Mouse (Mus musculus) brain, embryonic 14.5 days (tissue): ENCODE data around the gene AW011738. TPM values are rescaled to one million over a fixed set of nuclear protein-coding genes. Genes with fewer than 3 reads are reported as not detected.

Experiments used
- DNase-seq: peaks from one replicate; pipeline ENCODE4 v3.0.0-alpha.2; 2011; ENCODE audit warnings: low read depth
- CTCF ChIP-seq: fragments of 200-500 bp; IDR thresholded peaks from 2 replicates; pipeline ENCODE4 v1.5.1; 2012; ENCODE audit warnings: inconsistent platforms, mild to moderate bottlenecking, moderate library complexity, borderline replicate concordance; ENCODE audit not compliant: insufficient read depth, insufficient read length; ENCODE audit errors: extremely low read depth
- POLR2A ChIP-seq: fragments of 200-500 bp; IDR thresholded peaks from 2 replicates; pipeline ENCODE4 v1.6.1; 2012; ENCODE audit warnings: mild to moderate bottlenecking, inconsistent platforms, borderline replicate concordance; ENCODE audit not compliant: poor library complexity, insufficient read depth, insufficient read length, severe bottlenecking; ENCODE audit errors: extremely low read depth
- polyA plus RNA-seq: library from polyadenylated mRNA; depleted of rRNA; stranded (reverse); fragments of >200 nt; gene quantifications from 2 replicates; pipeline ENCODE4 v1.2.3, GENCODE M21; 2012; rRNA removed

The AW011738 gene
- 3.5 and 4.8 TPM in 2 replicates for polyA plus RNA-seq

DNA sequence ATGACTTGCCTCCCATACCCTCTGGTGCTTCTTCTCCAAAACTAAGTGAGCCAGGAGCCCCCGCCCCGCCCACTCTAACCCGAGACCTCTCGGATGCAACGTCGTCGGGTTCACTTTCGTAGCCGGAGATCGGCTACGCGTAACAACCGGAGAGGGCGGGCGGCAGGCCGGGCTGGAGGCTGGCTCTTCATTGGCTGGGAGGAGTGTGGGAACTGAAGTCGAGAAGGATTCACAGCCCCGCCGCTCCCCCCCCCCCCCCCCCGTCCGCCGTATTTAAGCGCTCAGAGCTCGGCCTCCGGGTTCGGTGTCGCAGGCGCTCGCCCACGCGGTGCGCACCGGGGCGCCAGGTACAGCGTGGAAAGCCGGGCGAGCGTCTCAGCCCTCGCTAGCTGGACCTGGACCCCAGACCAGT, at the start of gene AW011738:
TSS of gene AW011738 (plus strand) at position 304 of the 412 bp plus-strand sequence.
- TF ChIP-seq POLR2A = peak; percentile 50; the same call in 1 of the 2 replicates
- no peak for TF ChIP-seq CTCF
- DNase-seq = peak; percentile 90

DNA sequence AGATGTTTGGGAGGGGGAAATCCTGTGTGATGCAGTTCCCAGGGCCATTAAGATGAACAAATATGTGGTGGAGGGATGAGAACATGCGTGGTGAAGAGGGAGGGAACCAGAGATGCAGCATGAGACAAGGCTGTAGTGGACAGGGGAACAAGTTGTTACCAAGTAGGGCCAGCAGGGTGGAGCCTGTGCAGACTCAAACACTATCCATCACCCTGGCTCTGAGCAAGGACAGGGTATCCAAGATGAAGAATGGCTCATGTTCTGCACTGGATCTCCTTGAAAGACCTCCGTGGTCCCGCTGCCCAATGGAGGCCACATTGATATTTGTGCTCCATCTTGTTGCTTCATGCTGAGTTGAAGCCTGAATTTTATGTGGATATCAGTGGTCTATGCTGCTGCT, 48.3 kb upstream of the AW011738 start:
- DNase-seq = no peak
- no peak for TF ChIP-seq POLR2A
- TF ChIP-seq CTCF = no peak

DNA sequence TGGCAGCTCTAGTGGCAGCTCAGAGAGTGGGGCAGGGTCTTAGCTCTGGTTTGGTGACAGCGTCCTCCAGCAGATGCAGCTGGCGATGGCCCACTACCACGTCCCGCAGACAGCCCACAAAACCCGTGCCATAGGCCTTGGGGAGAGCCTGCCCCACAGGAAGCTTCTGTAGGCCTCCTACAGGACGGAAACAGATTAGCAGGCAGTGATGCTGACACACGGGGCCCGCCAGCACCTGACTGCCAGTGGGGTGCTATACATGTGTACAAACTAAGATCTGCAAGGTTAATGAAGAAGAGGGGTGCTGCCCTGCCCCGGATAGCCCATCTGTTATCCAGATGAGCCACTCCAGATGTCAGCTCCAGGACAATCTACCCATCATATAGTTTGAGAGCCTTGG, 36.6 kb upstream of the AW011738 start:
- TF ChIP-seq CTCF (peak; percentile 7; the same call in 1 of the 2 replicates), POLR2A (no peak)

DNA sequence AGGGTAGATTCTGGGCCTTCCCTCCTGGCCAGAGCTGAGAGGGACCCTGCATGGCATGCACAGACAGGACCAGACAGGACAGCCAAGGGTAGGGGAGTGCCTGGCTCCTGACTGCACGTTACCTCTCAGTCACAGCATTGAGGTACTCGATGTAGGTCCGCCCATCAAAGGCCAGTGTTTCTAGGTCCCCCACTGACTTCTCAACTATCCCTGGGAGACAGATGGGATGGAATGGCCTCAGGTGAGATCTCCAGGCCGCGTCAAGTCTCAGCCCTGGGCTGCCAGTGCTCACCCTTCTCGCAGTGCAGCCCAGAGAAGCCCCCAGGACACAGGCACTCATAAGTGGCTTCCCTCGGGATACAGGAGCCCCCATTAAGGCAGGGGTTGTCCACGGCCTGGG, 34.5 kb upstream of the AW011738 start:
- TF ChIP-seq POLR2A = no peak
- no peak for TF ChIP-seq CTCF
- DNase-seq = no peak

More for the DNA sequence above, 36.6 kb upstream of the AW011738 start:
- DNase-seq = no peak

DNA sequence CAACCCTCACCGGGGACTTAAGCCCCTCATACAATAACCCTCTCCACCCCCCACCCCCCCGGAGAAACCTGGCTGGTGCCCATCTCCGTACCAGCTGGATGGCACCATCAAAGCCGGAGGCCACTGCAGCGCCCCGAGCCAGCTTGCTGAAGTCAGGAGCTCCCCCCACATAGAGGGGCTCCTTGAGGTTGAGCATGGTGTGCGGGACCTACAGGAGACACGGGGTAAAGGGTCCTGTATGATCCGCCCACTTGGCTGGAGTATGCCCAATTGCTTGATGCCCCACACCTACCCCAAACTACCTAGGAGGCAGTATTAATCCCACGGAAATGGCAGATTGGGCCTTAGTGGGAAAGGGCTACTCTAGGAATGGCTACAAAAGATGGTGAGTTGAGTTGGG, 34.0 kb upstream of the AW011738 start:
- no peak for TF ChIP-seq CTCF
- TF ChIP-seq POLR2A = no peak
- no peak for DNase-seq

DNA sequence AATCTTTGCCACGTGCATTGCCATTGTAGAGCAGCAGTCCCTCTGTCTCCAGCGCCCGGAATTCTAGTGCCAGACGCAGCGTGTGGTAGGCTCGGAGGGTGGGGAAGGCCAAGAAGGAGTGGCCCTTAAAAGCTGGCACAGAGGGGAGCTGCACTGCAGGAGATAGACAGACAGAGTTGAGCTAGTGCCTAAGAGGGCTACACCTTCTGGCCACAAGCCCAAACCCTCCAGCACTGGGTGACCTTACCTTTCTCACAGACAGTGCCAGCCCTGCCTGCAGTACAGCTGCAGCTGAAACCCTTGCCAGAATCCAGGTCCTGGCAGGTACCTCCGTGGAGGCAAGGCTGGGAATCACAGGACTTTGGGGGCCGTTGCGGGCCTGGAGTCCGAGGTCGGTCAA, 31.3 kb upstream of the AW011738 start:
- DNase-seq = no peak

DNA sequence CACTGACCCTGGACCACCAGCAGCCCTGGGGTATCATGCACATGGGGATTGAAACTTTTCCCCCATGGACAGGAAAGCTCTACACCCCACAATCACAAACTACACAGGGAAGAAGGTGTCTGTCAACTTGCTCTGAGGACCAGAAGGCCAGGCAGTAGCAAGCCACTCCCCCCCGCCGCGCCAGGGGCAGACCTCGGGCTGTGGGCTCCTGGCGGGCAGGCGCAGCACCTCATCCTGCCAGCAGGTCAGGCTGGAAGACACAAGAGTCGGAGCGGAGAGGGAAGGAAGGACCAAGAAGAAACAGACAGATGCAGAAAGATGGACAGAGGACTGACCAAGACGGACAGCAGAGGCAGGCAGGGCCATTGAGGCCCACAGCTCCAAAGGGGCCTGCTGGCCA, 25.5 kb upstream of the AW011738 start:
- TF ChIP-seq CTCF (no peak), POLR2A (no peak)
- no peak for DNase-seq

More for the DNA sequence above, 31.3 kb upstream of the AW011738 start:
- TF ChIP-seq CTCF = no peak
- TF ChIP-seq POLR2A = no peak

DNA sequence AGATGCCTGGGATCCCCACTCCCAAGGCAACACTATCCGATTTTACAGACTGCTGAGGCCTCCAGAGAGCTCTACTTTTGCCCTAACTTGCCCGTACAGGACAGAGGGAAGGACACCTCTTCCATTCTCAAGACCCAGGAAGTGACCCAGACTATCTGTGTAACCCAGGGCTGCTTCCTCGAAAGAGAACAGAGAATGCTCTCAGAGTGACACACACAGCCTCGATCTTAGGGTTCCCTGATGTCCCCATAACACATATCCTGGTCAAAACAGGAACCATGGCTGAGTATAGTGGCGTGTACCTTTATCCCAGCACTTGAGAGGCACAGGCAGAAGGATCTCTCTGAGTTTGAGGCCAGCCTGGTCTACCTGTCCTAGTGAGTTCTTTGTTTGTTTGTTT, 19.4 kb upstream of the AW011738 start:
- DNase-seq = no peak
- no peak for TF ChIP-seq CTCF
- TF ChIP-seq POLR2A = no peak

DNA sequence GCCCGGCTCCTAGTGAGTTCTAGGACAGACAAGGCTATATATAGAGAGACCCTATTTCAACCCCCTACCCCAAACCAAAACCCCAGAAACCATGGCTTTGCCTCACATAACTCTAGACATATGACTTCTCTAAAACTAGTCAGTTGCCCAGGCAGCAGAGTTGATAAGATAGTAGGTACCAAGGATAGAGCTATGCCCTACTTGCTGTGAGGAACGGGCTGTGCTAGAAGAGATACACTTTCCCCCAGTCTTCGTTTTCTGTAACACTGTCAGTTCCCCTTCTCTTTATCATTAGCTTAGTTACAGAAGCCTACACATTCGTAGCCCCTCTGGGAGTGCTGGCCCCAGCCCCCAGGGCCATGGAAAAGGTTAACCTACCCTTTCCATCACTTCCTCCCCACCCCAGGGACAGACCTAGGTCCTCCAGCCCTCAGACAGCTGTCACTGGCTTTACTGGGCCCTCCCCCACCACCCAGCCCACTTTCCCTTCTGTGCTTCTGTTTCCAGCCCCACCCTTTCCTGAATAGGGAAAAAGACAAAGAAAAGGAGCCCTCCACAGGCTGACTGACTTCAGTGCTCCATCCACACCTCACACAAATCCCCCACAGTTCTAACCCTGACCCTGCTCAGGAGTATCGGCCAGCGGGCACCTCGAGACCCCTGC, 18.7 kb upstream of the AW011738 start:
- TF ChIP-seq POLR2A (no peak), CTCF (no peak)
- peak; percentile 37 for DNase-seq

DNA sequence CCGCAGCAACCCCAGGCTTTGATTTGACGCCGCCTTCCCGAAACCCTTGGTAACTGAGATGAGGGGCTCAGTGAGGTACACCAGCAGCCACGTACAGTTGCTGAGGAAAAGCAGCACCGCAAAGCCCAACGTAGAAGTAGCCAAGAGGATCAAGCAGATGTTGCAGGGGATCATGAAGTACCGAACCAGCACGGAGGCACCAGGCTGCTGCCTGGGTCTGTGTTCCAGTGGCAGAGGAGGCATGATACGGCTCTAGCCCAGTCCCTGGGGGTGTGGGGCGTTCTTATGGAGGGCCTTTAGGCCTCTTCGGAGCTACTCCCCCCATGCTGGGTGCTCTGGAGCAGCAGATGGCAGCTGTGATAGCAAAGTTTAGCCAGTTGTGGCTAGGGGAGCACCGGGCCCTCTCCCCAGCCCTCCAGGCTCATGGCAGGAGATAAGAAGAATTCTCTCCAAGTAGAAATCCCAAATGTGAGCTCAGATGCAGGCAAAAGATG, 17.6 kb upstream of the AW011738 start:
- TF ChIP-seq POLR2A (no peak), CTCF (no peak)
- DNase-seq = peak; percentile 42

DNA sequence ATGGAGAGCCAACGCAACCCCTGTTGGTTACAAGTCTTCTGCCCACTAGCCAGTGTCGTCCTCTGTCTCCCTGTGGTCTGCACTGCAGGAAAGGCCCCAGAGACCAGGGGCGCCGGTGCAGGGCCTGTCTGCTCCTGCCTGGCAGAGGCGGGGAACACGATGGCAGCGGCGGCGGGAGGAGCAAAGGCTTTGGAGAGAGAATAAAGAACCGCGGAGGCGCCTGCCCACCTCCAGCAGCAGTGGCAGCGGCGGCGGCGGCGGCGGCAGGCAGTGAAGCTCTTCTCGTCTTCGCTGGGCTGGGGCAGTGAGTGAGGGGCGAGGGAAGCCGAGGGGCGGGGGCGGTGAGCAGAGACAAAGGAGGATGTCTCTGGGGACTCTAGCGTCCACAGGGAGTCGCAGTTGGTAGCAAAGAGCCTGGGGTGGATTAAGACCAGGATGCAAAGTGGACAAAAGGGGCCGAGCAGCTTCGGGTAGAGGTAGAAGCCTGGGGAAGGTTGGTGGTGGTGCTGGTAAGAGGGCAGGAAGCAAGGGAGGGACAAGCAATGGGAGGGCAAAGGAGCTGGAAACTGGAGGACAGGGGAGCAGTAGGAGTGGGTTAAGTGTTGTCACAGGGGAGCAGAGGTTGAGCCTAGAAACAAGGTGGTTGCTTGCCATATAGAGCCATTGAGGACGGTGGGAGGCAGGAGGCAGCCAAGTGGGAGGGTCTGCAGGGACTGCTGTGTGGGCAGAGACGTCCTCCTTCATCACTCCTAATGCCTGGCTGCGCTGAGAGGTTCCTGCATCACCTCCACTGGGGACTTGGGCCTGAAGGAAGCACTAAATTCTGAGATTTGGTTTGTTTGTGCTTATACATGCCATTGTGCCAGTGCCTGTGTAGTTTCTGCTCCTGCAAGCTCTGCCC, 16.9 kb upstream of the AW011738 start:
- peak; percentile 89 for DNase-seq
- TF ChIP-seq POLR2A = 0 out of 2 replicates have a peak, but pooled peaks have one; percentile 17
- TF ChIP-seq CTCF = no peak

DNA sequence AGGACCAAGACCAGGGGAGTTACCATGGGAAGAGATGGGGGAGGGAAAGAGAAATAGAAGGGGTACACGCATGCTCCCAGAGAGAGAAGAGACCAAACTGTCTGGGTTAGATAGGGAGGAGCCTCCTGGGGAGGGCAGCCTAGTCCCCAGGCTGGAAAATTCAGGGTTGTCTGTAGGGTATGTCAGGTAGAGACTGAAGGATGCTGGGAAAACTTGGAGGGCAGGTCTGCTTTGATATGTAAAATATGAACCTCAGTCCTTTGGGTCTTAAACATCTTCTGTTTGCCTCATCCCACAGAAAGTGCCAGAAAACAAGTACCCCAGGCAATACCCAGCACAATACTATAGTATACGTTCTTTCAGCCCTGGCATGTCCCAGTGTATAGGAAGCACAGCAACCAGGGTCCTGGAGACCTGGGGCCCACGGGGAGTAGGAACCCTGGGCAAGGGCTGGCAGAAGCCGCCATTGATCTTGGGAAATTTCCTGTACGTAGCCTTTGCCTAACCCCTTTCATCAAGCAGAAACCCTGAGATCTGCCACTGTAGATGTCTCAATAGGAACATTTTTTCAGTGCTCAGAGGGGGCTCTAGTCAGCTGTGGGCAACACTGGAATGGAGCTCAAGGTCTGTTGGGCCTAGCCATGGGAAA, 14.8 kb upstream of the AW011738 start:
- TF ChIP-seq POLR2A = no peak
- TF ChIP-seq CTCF = no peak

More for the DNA sequence above, 14.8 kb upstream of the AW011738 start:
- no peak for DNase-seq
